Comparison of ENCODE assay signal across 11 mouse cellular contexts in the genomic region with DNA sequence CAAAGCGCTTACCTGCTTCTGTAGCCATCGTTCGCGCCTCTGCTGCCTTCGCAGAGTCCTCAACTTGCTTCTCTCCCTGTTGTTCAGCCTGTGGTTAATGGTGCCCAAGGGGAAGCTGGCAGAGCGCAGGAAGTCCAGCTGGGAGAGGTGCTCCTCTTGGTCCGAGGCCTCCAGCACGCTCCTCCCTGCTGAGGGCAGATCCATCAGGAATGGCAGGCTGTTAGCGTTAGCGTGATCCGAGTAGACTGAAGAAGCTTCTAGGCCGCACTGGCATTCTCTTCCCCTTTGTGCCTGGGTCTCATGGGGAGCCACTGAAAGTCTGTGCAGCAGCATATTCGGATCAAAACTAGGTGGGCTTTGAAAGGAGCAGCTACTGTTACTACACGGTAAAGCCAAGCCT. TPM values are rescaled to one million over a fixed set of nuclear protein-coding genes. Genes with fewer than 3 reads are reported as not detected.
DNase-seq lines count a peak whose midpoint lies in the region; ATAC-seq lines count a peak whose summit lies in the region.
"Had no signal": no experiment of that assay in that cellular context is flagged by ENCODE, and none has a peak within 500 bp of the region (broad histone marks: within the 10 kb centered on the region; RNA-seq: fewer than 3 reads in every experiment).

No protein-coding gene starts in this region.

- ATAC-seq in hindbrain, embryonic 11.5 days (ENCODE audit: low FRiP score) = peak; percentile 19; the same call in 1 of the 2 replicates
- peak; percentile 34 for ATAC-seq in midbrain, embryonic 15.5 days (replicated peaks)
- ATAC-seq in monocyte, adult 5-6 weeks (replicated peaks; ENCODE audit: insufficient number of reproducible peaks, low FRiP score, low TSS enrichment, poor library complexity, severe bottlenecking) = no peak

- H3K4me2 ChIP-seq in hindbrain, embryonic 11.5 days (replicated peaks; ENCODE audit: low read depth, low read length) = no peak overlapping the region; the same call in 1 of the 2 replicates
- H3K4me2 ChIP-seq in midbrain, embryonic 15.5 days = peak overlapping the region; percentile 35

- 86% methylated on average over 14 of the region's 14 CpGs for WGBS in embryonic facial prominence, embryonic 10.5 days
- WGBS in hindbrain, embryonic 11.5 days = 80% methylated on average over 14 of the region's 14 CpGs
- WGBS in midbrain, embryonic 15.5 days = 76% methylated on average over 14 of the region's 14 CpGs

- no peaks in the 10 kb centered on the region for H3K9me3 ChIP-seq in embryonic facial prominence, embryonic 10.5 days
- no peaks in the 10 kb centered on the region for H3K9me3 ChIP-seq in hindbrain, embryonic 11.5 days (ENCODE audit: control insufficient read depth, low read length)
- H3K9me3 ChIP-seq in midbrain, embryonic 15.5 days = no peaks in the 10 kb centered on the region

- no peak overlapping the region for H3K9ac ChIP-seq in hindbrain, embryonic 11.5 days (ENCODE audit: low read depth, low read length)
- H3K9ac ChIP-seq in midbrain, embryonic 15.5 days = peak overlapping the region; percentile 14; the same call in 1 of the 2 replicates

- peak overlapping the region; percentile 48; the same call in 1 of the 2 replicates for H3K27ac ChIP-seq in embryonic facial prominence, embryonic 10.5 days (replicated peaks)
- H3K27ac ChIP-seq in hindbrain, embryonic 11.5 days (ENCODE audit: low read depth, low read length) = peak overlapping the region; percentile 78; the same call in 1 of the 2 replicates
- peak overlapping the region; percentile 65 for H3K27ac ChIP-seq in midbrain, embryonic 15.5 days

- DNase-seq in left cerebral cortex, postnatal 4 days = peak; percentile 6
- DNase-seq in left cerebral cortex, postnatal 14 days (ENCODE audit: low spot score in 2 of 2) = no peak
- DNase-seq in embryonic facial prominence, embryonic 10.5 days (ENCODE audit: low spot score) = no peak
- DNase-seq in hindbrain, embryonic 11.5 days (ENCODE audit: low spot score) = peak; percentile 9
- DNase-seq in frontal cortex, postnatal 36 days (ENCODE audit: low spot score in 2 of 2) = no peak
- DNase-seq in heart, adult 11 months = no peak
- DNase-seq: kidney, postnatal 4 days; right cerebral cortex, adult 18-20 months had no signal

- peaks cover 5% of the 10 kb centered on the region; the same call in 1 of the 2 replicates for H3K4me1 ChIP-seq in embryonic facial prominence, embryonic 10.5 days
- no peaks in the 10 kb centered on the region for H3K4me1 ChIP-seq in hindbrain, embryonic 11.5 days (replicated peaks; ENCODE audit: control insufficient read depth, insufficient read depth, low read length)
- H3K4me1 ChIP-seq in midbrain, embryonic 15.5 days = peaks cover 14% of the 10 kb centered on the region

- intact Hi-C loops in left cerebral cortex, postnatal 4 days (cut with DNase I) = no loop called here
- intact Hi-C loops in left cerebral cortex, postnatal 14 days (cut with DNase I) = no loop called here

- no peaks in the 10 kb centered on the region for H3K36me3 ChIP-seq in embryonic facial prominence, embryonic 10.5 days (replicated peaks)
- H3K36me3 ChIP-seq in hindbrain, embryonic 11.5 days (ENCODE audit: control insufficient read depth, insufficient read depth, low read length) = no peaks in the 10 kb centered on the region
- H3K36me3 ChIP-seq in midbrain, embryonic 15.5 days (replicated peaks) = no peaks in the 10 kb centered on the region

- no peak overlapping the region for H3K4me3 ChIP-seq in embryonic facial prominence, embryonic 10.5 days
- H3K4me3 ChIP-seq in hindbrain, embryonic 11.5 days (ENCODE audit: low read depth, low read length) = no peak overlapping the region
- 0 out of 2 replicates have a peak overlapping the region, but pooled peaks have one; percentile 3 for H3K4me3 ChIP-seq in midbrain, embryonic 15.5 days
- H3K4me3 ChIP-seq: myocyte had no signal

- no peaks in the 10 kb centered on the region for H3K27me3 ChIP-seq in embryonic facial prominence, embryonic 10.5 days (replicated peaks; ENCODE audit: low read depth, poor library complexity, severe bottlenecking)
- H3K27me3 ChIP-seq in hindbrain, embryonic 11.5 days (ENCODE audit: control insufficient read depth, insufficient read depth, low read length) = no peaks in the 10 kb centered on the region
- H3K27me3 ChIP-seq in midbrain, embryonic 15.5 days (replicated peaks) = no peaks in the 10 kb centered on the region

RNA-seq across cellular contexts. Expression of a gene that starts 45.0 kb away (rescaled TPM):
- 10 to 100 TPM; 39.3 to 46.9 TPM for total RNA-seq in left cerebral cortex, postnatal 4 days (2021)
- total RNA-seq in left cerebral cortex, postnatal 14 days (2021) = 10 to 100 TPM; 20.2 to 20.9 TPM
- polyA plus RNA-seq in embryonic facial prominence, embryonic 10.5 days (2016; fragmentation: Nextera tagmentation; extraction: Ambion mirVana) = 5.8 and 7.0 TPM in 2 replicates
- 10.1 and 11.3 TPM in 2 replicates for polyA plus RNA-seq in hindbrain, embryonic 11.5 days (2014; fragmentation: Nextera tagmentation; extraction: Ambion mirVana)
- 34.3 and 35.6 TPM in 2 replicates for polyA plus RNA-seq in midbrain, embryonic 15.5 days (2015; fragmentation: Nextera tagmentation; extraction: Ambion mirVana)
- 0.29 TPM in 1 of 3 replicates, not detected in the others for total RNA-seq in monocyte, adult 5-6 weeks (2017)
- polyA plus RNA-seq: myocyte had no signal

Comparison
In these comparisons a context has a peak if more than half of its experiments do, and no peak if none do; other contexts are left out.
1. DNase-seq: peak in left cerebral cortex, postnatal 4 days (single experiment) and hindbrain, embryonic 11.5 days (single experiment); none in left cerebral cortex, postnatal 14 days (0 of 2), embryonic facial prominence, embryonic 10.5 days (single experiment), frontal cortex, postnatal 36 days (0 of 2) and heart, adult 11 months (single experiment).
2. RNA of a gene that starts 45.0 kb away (total RNA-seq): 39.3 to 46.9 TPM in left cerebral cortex, postnatal 4 days and 20.2 to 20.9 TPM in left cerebral cortex, postnatal 14 days; 0.29 TPM in monocyte, adult 5-6 weeks; every median in the first group is over 10 times any median in the second.
3. Peak in every context shown above with its lines, with median percentiles within 50 percentile points of each other: H3K27ac ChIP-seq.